Mouse (Mus musculus) telencephalon, adult 2 months (tissue): Measurements from ENCODE around the gene Igdcc4.
"Not testable (repeated sequence)": the region's sequence is repeated elsewhere in the genome, so short reads cannot be mapped to it uniquely, and the experiment has no call there.

Source experiments
- DNase-seq: peaks from one replicate; pipeline ENCODE4 v3.0.0-alpha.2; 2011; ENCODE audit warnings: low read depth, low spot score

Gene Igdcc4

GRCm38 (mm10) chr9:65100991-65101685, at the start of gene Igdcc4:
TSS of gene Igdcc4 (plus strand) at chr9:65101486.
- no peak for DNase-seq

GRCm38 (mm10) chr9:65064251-65064650, 37.0 kb upstream of the Igdcc4 start:
- no peak for DNase-seq

GRCm38 (mm10) chr9:65070587-65070986, 30.7 kb upstream of the Igdcc4 start:
- no peak for DNase-seq

- no peak for DNase-seq
These were observed 27.7 kb upstream of the Igdcc4 start for GRCm38 (mm10) chr9:65073555-65073954.

GRCm38 (mm10) chr9:65074251-65074650, 27.0 kb upstream of the Igdcc4 start:
- no peak for DNase-seq

- DNase-seq = no peak
These were observed 26.3 kb upstream of the Igdcc4 start for GRCm38 (mm10) chr9:65074855-65075493.

GRCm38 (mm10) chr9:65077536-65077935, 23.8 kb upstream of the Igdcc4 start:
- DNase-seq = no peak

GRCm38 (mm10) chr9:65080141-65080540, 21.1 kb upstream of the Igdcc4 start:
- DNase-seq = not testable (repeated sequence)

GRCm38 (mm10) chr9:65083075-65083765, 18.1 kb upstream of the Igdcc4 start:
- no peak for DNase-seq

- DNase-seq = no peak
These were observed 17.0 kb upstream of the Igdcc4 start for GRCm38 (mm10) chr9:65084198-65084807.

- no peak for DNase-seq
These were observed 16.0 kb upstream of the Igdcc4 start for GRCm38 (mm10) chr9:65085270-65085669.

- no peak for DNase-seq
These were observed 14.5 kb upstream of the Igdcc4 start for GRCm38 (mm10) chr9:65086801-65087200.

- no peak for DNase-seq
These were observed 13.8 kb upstream of the Igdcc4 start for GRCm38 (mm10) chr9:65087490-65087889.

GRCm38 (mm10) chr9:65094237-65094636, 7.0 kb upstream of the Igdcc4 start:
- no peak for DNase-seq

- DNase-seq = no peak
These were observed 545 bp downstream of the Igdcc4 start for GRCm38 (mm10) chr9:65101686-65102376.

GRCm38 (mm10) chr9:65102377-65103172, 1.3 kb downstream of the Igdcc4 start:
- DNase-seq = no peak

- DNase-seq = no peak
These were observed 2.0 kb downstream of the Igdcc4 start for GRCm38 (mm10) chr9:65103173-65103752.

GRCm38 (mm10) chr9:65106821-65107220, 5.5 kb downstream of the Igdcc4 start:
- no peak for DNase-seq

- no peak for DNase-seq
These were observed 6.6 kb downstream of the Igdcc4 start for GRCm38 (mm10) chr9:65107893-65108292.
